Mouse (Mus musculus) thymus, postnatal 25 days (tissue): ENCODE results near the gene Magea8.
"Not testable (repeated sequence)": the region's sequence is repeated elsewhere in the genome, so short reads cannot be mapped to it uniquely, and the experiment has no call there.

Experiments used
- DNase-seq: peaks from one replicate; pipeline ENCODE4 v3.0.0; 2022

Gene Magea8

DNA sequence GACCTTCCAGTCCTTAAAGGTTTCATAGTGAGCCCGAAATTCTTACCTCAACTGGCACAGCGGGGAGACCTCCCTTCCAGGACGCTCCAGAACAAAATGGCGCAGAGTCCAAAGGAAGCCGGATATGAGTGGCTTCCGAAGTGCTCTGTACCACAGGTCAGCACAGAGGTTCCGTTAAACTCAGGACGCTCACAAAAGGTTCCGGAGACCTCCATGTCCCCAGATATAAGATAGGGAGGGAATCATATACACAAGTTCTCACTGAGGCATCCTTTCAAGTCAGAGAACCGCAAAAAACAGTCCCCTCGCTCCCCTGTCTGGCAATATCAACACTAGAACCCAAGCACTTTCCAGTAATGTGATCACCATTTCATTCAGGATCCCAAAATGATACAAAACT, at the start of gene Magea8:
Magea8 (minus strand) TSS at position 101 of the 400 bp plus-strand sequence.
- DNase-seq: not testable (repeated sequence)

DNA sequence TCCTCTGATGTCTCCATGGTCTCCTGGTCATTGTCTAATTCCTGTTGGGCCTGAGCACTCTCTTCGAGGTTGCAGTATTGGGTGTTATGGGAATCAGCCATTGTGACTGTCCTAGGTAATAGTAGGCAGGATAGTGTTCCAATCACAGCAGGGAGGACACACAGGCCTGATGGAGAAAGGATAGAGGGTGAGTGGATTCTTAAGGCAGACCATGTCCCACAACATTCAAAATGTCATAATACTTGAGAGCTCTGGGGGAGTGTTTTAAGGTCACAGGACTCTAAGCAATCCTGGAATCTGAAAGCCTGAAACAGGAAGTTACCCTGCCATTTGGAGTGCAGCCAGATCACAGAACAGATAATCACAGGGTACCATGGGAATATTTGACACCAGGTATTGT, 46.2 kb downstream of the Magea8 start, which contains the start of gene Magea3:
Magea3 (minus strand) TSS at position 101 of the 400 bp plus-strand sequence.
- DNase-seq: not testable (repeated sequence)

DNA sequence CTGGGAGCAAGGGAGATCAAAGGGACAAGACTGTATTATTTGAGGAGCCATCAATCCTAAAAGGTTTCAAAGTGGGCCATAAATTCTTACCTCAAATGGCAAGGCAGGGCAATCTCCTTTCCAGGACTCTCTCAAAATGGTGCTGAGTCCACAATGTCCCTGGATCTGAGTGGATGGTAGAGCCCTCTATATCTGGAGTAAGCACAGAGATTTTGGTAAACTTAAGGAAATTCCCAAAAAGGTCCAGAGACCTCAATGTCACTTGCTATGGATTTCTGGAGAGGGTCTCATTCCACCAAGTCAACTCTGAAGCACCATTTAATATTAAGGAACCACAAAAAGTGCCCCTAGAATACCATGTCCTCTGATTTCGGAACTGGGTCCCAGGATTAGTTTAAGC, 59.8 kb downstream of the Magea8 start, which contains the start of gene Magea6:
Magea6 (minus strand) TSS at position 101 of the 400 bp plus-strand sequence.
- DNase-seq: not testable (repeated sequence)
